Mouse (Mus musculus) cortical plate, adult 2 months (tissue): ENCODE results near the gene Sox8. TPM values are rescaled to one million over a fixed set of nuclear protein-coding genes. Genes with fewer than 3 reads are reported as not detected.
A peak's percentile ranks its signal among the peaks of the same experiment; 100 is the strongest.

Source experiments
- H3K27ac ChIP-seq: fragments of 200-500 bp; 2 replicates; pipeline ENCODE4 v1.5.1; 2012; ENCODE audit warnings: low read length, control low read depth, inconsistent platforms; ENCODE audit not compliant: insufficient read depth
- H3K4me1 ChIP-seq: fragments of 200-500 bp; 2 replicates; pipeline ENCODE4 v1.6.1; 2011; ENCODE audit warnings: low read length; ENCODE audit not compliant: control insufficient read depth, insufficient read depth
- H3K4me3 ChIP-seq: fragments of 200-500 bp; 2 replicates; pipeline ENCODE4 v1.5.1; 2011; ENCODE audit warnings: mild to moderate bottlenecking, low read length, control low read depth; ENCODE audit not compliant: insufficient read depth
- CTCF ChIP-seq: fragments of 200-500 bp; IDR thresholded peaks from 2 replicates; pipeline ENCODE4 v1.5.1; 2011; ENCODE audit warnings: mild to moderate bottlenecking, control low read depth, low read length; ENCODE audit not compliant: insufficient read depth; ENCODE audit errors: extremely low read depth
- POLR2A ChIP-seq: fragments of 200-500 bp; IDR thresholded peaks from 2 replicates; pipeline ENCODE4 v1.6.1; 2011; ENCODE audit warnings: mild to moderate bottlenecking, low read length, control low read depth; ENCODE audit not compliant: insufficient read depth; ENCODE audit errors: extremely low read depth
- polyA plus RNA-seq: library from polyadenylated mRNA; depleted of rRNA; stranded (reverse); fragments of >200 nt; gene quantifications from 2 replicates; pipeline ENCODE4 v1.2.3, GENCODE M21; 2012; rRNA removed

Gene Sox8
- polyA plus RNA-seq, 1 experiment = 51.6 TPM

GRCm38 (mm10) chr17:25541768-25542167 is 28.7 kb downstream of the Sox8 start:
- H3K4me1 ChIP-seq = no peaks in the 10 kb centered on the region
- TF ChIP-seq CTCF (no peak), POLR2A (no peak)
- no peak overlapping the region for H3K4me3 ChIP-seq
- no peak overlapping the region for H3K27ac ChIP-seq

- TF ChIP-seq POLR2A = no peak
- no peak for TF ChIP-seq CTCF
- H3K4me1 ChIP-seq = no peaks in the 10 kb centered on the region
- H3K27ac ChIP-seq = no peak overlapping the region
- H3K4me3 ChIP-seq = no peak overlapping the region
Observed at GRCm38 (mm10) chr17:25540731-25541130, 29.8 kb downstream of the Sox8 start.

- TF ChIP-seq POLR2A = no peak
- no peak for TF ChIP-seq CTCF
- H3K4me3 ChIP-seq = no peak overlapping the region
- H3K27ac ChIP-seq = no peak overlapping the region
- H3K4me1 ChIP-seq = no peaks in the 10 kb centered on the region
Observed at GRCm38 (mm10) chr17:25538945-25539875, 31.3 kb downstream of the Sox8 start.

GRCm38 (mm10) chr17:25530357-25531022 is 40.0 kb downstream of the Sox8 start:
- Histone ChIP-seq H3K4me3 (no peak overlapping the region), H3K27ac (no peak overlapping the region), H3K4me1 (no peaks in the 10 kb centered on the region)
- no peak for TF ChIP-seq CTCF
- no peak for TF ChIP-seq POLR2A

GRCm38 (mm10) chr17:25522080-25522479 is 48.4 kb downstream of the Sox8 start:
- H3K27ac ChIP-seq = no peak overlapping the region
- no peak overlapping the region for H3K4me3 ChIP-seq
- no peaks in the 10 kb centered on the region for H3K4me1 ChIP-seq
- TF ChIP-seq POLR2A (no peak), CTCF (no peak)

- H3K4me1 ChIP-seq = no peaks in the 10 kb centered on the region
- no peak overlapping the region for H3K27ac ChIP-seq
- H3K4me3 ChIP-seq = no peak overlapping the region
- TF ChIP-seq CTCF (no peak), POLR2A (no peak)
Observed at GRCm38 (mm10) chr17:25520492-25520891, 50.0 kb downstream of the Sox8 start.

GRCm38 (mm10) chr17:25519511-25519910 is 51.0 kb downstream of the Sox8 start:
- Histone ChIP-seq H3K4me3 (no peak overlapping the region), H3K4me1 (no peaks in the 10 kb centered on the region), H3K27ac (peak overlapping the region; percentile 71)
- TF ChIP-seq POLR2A (no peak), CTCF (no peak)

- Histone ChIP-seq H3K27ac (peak overlapping the region; percentile 71), H3K4me1 (no peaks in the 10 kb centered on the region), H3K4me3 (peak overlapping the region; percentile 15; the same call in 1 of the 2 replicates)
- TF ChIP-seq CTCF (no peak), POLR2A (no peak)
Observed at GRCm38 (mm10) chr17:25518144-25518543, 52.3 kb downstream of the Sox8 start.

GRCm38 (mm10) chr17:25516315-25516714 is 54.2 kb downstream of the Sox8 start:
- no peak for TF ChIP-seq CTCF
- TF ChIP-seq POLR2A = no peak
- Histone ChIP-seq H3K4me3 (no peak overlapping the region), H3K4me1 (no peaks in the 10 kb centered on the region), H3K27ac (no peak overlapping the region)

Other genes with a start within 250 kb of the Sox8 start
- gene Tpsab1, start 225.1 kb downstream of the Sox8 start, polyA plus RNA-seq = 0.06 TPM in 1 of 2 replicates, not detected in the other
- 0.13 and 0.76 TPM in 2 replicates for gene Tpsb2, start 204.4 kb downstream of the Sox8 start, polyA plus RNA-seq
- not detected in 2 replicates for gene Tpsg1, start 201.4 kb downstream of the Sox8 start, polyA plus RNA-seq
- gene Cacna1h, start 136.9 kb downstream of the Sox8 start, polyA plus RNA-seq = 39.6 and 49.8 TPM in 2 replicates
- 0.85 and 1.1 TPM in 2 replicates for gene Tekt4, start 116.1 kb downstream of the Sox8 start, polyA plus RNA-seq
- 0.10 and 0.11 TPM in 2 replicates for gene Sstr5, start 73.4 kb downstream of the Sox8 start, polyA plus RNA-seq
- gene Lmf1, start 8.4 kb upstream of the Sox8 start, polyA plus RNA-seq = 17.2 and 17.9 TPM in 2 replicates
- 438 and 442 TPM in 2 replicates for gene Gng13, start 146.5 kb upstream of the Sox8 start, polyA plus RNA-seq
- 2.3 and 2.4 TPM in 2 replicates for gene Chtf18, start 156.7 kb upstream of the Sox8 start, polyA plus RNA-seq
- gene Rpusd1, start 157.0 kb upstream of the Sox8 start, polyA plus RNA-seq = 129 and 142 TPM in 2 replicates
- 0.77 and 1.0 TPM in 2 replicates for gene Mslnl, start 165.4 kb upstream of the Sox8 start, polyA plus RNA-seq
- 2.3 and 3.0 TPM in 2 replicates for gene Msln, start 183.7 kb upstream of the Sox8 start, polyA plus RNA-seq
- gene Narfl, start 203.1 kb upstream of the Sox8 start, polyA plus RNA-seq = 39.4 and 41.9 TPM in 2 replicates
- gene Haghl, start 215.0 kb upstream of the Sox8 start, polyA plus RNA-seq = 230 and 253 TPM in 2 replicates
- 0.17 and 0.52 TPM in 2 replicates for gene Ccdc78, start 215.9 kb upstream of the Sox8 start, polyA plus RNA-seq
- gene Fam173a, start 222.2 kb upstream of the Sox8 start, polyA plus RNA-seq = 152 and 159 TPM in 2 replicates
- gene AC134908.4, start 225.0 kb upstream of the Sox8 start, polyA plus RNA-seq = 2.3 and 4.0 TPM in 2 replicates
- 134 and 141 TPM in 2 replicates for gene Metrn, start 226.4 kb upstream of the Sox8 start, polyA plus RNA-seq
- gene Fbxl16, start 238.4 kb upstream of the Sox8 start, polyA plus RNA-seq = 670 and 731 TPM in 2 replicates